Mouse (Mus musculus): ENCODE measurements at regions not wholly inside any gene's neighbourhood (a gene's known extent, or its start where the extent isn't known, plus 50 kb on each side); places are given as distances from the start of the nearest gene placed in this dataset.

DNA sequence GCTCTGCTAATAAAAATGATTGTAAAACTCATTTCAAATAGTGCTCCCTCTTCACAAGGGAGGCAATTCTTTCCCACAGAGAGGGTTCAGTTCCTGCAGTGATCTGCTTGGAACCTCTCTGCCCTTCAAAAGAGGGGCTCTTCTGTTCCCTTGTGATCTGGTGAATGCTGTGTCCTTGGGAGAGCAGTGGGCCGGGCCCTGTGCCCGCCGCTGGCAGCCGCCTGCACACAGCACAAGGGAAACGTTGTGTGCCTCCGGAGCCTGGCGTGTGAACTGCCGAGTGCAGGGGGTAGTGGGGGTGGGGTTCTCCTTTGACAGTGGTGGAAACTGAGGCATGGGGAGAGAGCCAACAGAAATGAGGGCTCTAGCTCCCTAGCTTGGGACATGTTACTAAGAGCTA lies 54.4 kb upstream of the Csrp1 start:
- intact Hi-C loops (cut with DNase I): loop anchor here (10.0 kb wide), 1 partner anchor 81 kb away; no protein-coding TSS in a partner anchor

DNA sequence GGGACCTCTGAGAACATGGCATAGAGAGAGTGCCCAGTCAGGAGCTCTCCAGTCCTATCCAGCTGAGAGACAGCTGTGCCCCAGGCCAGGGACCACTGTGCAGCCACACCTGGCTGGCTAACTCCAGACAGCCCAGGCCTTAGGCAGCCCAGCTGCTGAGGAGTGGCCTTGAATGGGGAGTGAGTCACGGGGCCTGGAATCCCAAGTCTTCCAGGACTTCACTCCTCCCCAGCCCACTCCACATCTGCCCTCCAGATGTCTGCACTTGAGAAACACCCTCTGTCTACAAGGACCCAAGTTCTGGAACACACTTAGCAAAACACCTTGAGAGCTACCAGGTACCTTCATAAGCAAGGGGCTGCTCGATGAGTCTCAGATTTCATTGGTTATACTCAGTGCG lies 51.5 kb upstream of the Csrp1 start:
- intact Hi-C loops (cut with DNase I): loop anchor here (10.0 kb wide), 1 partner anchor 84 kb away; no protein-coding TSS in a partner anchor
- DNase-seq (ENCODE audit: low spot score in 2 of 2): no peak

More for the DNA sequence above, 54.4 kb upstream of the Csrp1 start:
- DNase-seq (ENCODE audit: low spot score in 2 of 2): peak in 1 of 2 experiments; percentile 41

DNA sequence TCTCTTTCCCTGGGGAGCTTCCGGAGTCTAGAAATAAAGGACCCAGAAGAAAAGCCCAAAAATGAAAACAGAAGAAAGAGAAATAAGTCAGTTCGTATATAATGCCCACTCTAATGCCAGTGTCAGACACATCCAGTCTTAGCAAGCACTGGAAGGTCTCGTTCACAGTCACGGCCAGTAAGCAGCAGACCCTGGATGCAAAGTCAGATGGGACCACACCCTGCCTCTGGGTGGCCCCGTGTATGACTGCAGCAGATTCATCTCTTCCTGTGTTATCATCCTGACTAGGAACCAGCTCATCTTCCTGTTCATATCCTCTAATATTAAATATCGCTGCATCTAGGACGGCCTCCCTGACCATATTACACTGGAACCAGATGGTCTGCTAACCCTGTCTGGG lies 50.9 kb upstream of the Csrp1 start:
- intact Hi-C loops (cut with DNase I): loop anchor here (10.0 kb wide), 1 partner anchor 84 kb away; no protein-coding TSS in a partner anchor
- DNase-seq (ENCODE audit: low spot score in 2 of 2): no peak

DNA sequence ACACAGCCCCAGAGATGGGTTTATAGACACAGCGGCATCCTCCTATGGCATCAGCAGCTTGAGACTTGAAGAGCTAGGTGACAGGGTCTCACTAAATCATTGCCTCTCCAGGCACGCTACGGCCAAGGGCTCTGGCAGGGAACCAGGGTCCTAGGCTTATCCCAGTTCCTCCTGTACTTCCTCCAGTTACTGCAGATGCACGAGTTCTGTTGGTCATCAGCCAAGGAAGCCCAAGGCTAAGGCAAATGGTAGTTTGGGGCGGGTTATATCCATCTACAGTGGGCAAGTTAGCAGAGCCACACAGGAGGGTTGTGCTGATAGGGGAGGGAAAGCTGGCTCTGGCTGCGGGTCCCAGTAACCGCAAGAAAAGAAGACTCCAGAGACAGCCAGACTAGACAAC lies 50.1 kb upstream of the Csrp1 start:
- no peak for DNase-seq (ENCODE audit: low spot score in 2 of 2)
- intact Hi-C loops (cut with DNase I): loop anchor here (1.0 to 10.0 kb wide), 4 partner anchors 29 to 209 kb away; no protein-coding TSS in a partner anchor

Data from left cerebral cortex, postnatal 36 days (tissue).